Mouse (Mus musculus): ENCODE measurements around the gene Ackr3.

The Ackr3 gene

GRCm38 (mm10) chr1:90258253-90258887, 54.6 kb downstream of the Ackr3 start:
- no peak for DNase-seq (ENCODE audit: low spot score in 2 of 2)

GRCm38 (mm10) chr1:90260704-90261581, 57.2 kb downstream of the Ackr3 start:
- DNase-seq (ENCODE audit: low spot score in 2 of 2) = no peak

- no peak for DNase-seq (ENCODE audit: low spot score in 2 of 2)
These were observed 58.6 kb downstream of the Ackr3 start for GRCm38 (mm10) chr1:90262380-90262779.
